Mouse (Mus musculus): ENCODE measurements at regions not wholly inside any gene's neighbourhood (a gene's known extent, or its start where the extent isn't known, plus 50 kb on each side); places are given as distances from the start of the nearest gene placed in this dataset.
"Not testable (repeated sequence)": the region's sequence is repeated elsewhere in the genome, so short reads cannot be mapped to it uniquely, and the experiment has no call there.

- H3K4me1 ChIP-seq (ENCODE audit: control insufficient read depth, insufficient read depth, low read length) = peaks cover 31% of the 10 kb centered on the region
- TF ChIP-seq CTCF (IDR thresholded peaks at IDR 0.05; ENCODE audit: low read depth, low read length) = no peak
- TF ChIP-seq POLR2A (IDR thresholded peaks at IDR 0.05; ENCODE audit: borderline replicate concordance, low read depth, low read length) = no peak
- H3K27ac ChIP-seq (ENCODE audit: insufficient read depth, low read depth, low read length) = peak overlapping the region; percentile 87
- H3K4me3 ChIP-seq (ENCODE audit: insufficient read depth, low read length) = no peak overlapping the region
Measured at GRCm38 (mm10) chr5:96898120-96898672, 99.3 kb upstream of the Bmp2k start.

GRCm38 (mm10) chr5:96898695-96899094 lies 98.8 kb upstream of the Bmp2k start:
- Histone ChIP-seq H3K27ac (ENCODE audit: insufficient read depth, low read depth, low read length) (peak overlapping the region; percentile 59), H3K4me1 (ENCODE audit: control insufficient read depth, insufficient read depth, low read length) (peaks cover 31% of the 10 kb centered on the region), H3K4me3 (ENCODE audit: insufficient read depth, low read length) (no peak overlapping the region)
- TF ChIP-seq CTCF (IDR thresholded peaks at IDR 0.05; ENCODE audit: low read depth, low read length) (no peak), POLR2A (IDR thresholded peaks at IDR 0.05; ENCODE audit: borderline replicate concordance, low read depth, low read length) (no peak)

GRCm38 (mm10) chr5:96905572-96906271 lies 91.8 kb upstream of the Bmp2k start:
- TF ChIP-seq POLR2A (IDR thresholded peaks at IDR 0.05; ENCODE audit: borderline replicate concordance, low read depth, low read length) = no peak
- TF ChIP-seq CTCF (IDR thresholded peaks at IDR 0.05; ENCODE audit: low read depth, low read length) = no peak
- Histone ChIP-seq H3K4me1 (ENCODE audit: control insufficient read depth, insufficient read depth, low read length) (peaks cover 26% of the 10 kb centered on the region), H3K27ac (ENCODE audit: insufficient read depth, low read depth, low read length) (no peak overlapping the region)

GRCm38 (mm10) chr5:96908371-96908770 lies 89.1 kb upstream of the Bmp2k start:
- not testable (repeated sequence) for H3K4me3 ChIP-seq (ENCODE audit: insufficient read depth, low read length); H3K27ac ChIP-seq (ENCODE audit: insufficient read depth, low read depth, low read length)
- H3K4me1 ChIP-seq (ENCODE audit: control insufficient read depth, insufficient read depth, low read length) = peaks cover 37% of the 10 kb centered on the region

More at GRCm38 (mm10) chr5:96905572-96906271, 91.8 kb upstream of the Bmp2k start:
- no peak overlapping the region for H3K4me3 ChIP-seq (ENCODE audit: insufficient read depth, low read length)

GRCm38 (mm10) chr5:96909218-96909617 lies 88.3 kb upstream of the Bmp2k start:
- H3K4me3 ChIP-seq (ENCODE audit: insufficient read depth, low read length) = no peak overlapping the region
- no peak for TF ChIP-seq CTCF (IDR thresholded peaks at IDR 0.05; ENCODE audit: low read depth, low read length)
- no peak for TF ChIP-seq POLR2A (IDR thresholded peaks at IDR 0.05; ENCODE audit: borderline replicate concordance, low read depth, low read length)
- H3K27ac ChIP-seq (ENCODE audit: insufficient read depth, low read depth, low read length) = peak overlapping the region; percentile 73
- peaks cover 46% of the 10 kb centered on the region for H3K4me1 ChIP-seq (ENCODE audit: control insufficient read depth, insufficient read depth, low read length)

- H3K27ac ChIP-seq (ENCODE audit: insufficient read depth, low read depth, low read length) = peak overlapping the region; percentile 96
- peak overlapping the region; percentile 21; the same call in 1 of the 2 replicates for H3K4me3 ChIP-seq (ENCODE audit: insufficient read depth, low read length)
- peaks cover 66% of the 10 kb centered on the region for H3K4me1 ChIP-seq (ENCODE audit: control insufficient read depth, insufficient read depth, low read length)
- no peak for TF ChIP-seq POLR2A (IDR thresholded peaks at IDR 0.05; ENCODE audit: borderline replicate concordance, low read depth, low read length)
- TF ChIP-seq CTCF (IDR thresholded peaks at IDR 0.05; ENCODE audit: low read depth, low read length) = no peak
Measured at GRCm38 (mm10) chr5:96911550-96912253, 85.8 kb upstream of the Bmp2k start.

- TF ChIP-seq POLR2A (IDR thresholded peaks at IDR 0.05; ENCODE audit: borderline replicate concordance, low read depth, low read length) (no peak), CTCF (IDR thresholded peaks at IDR 0.05; ENCODE audit: low read depth, low read length) (no peak)
- H3K4me1 ChIP-seq (ENCODE audit: control insufficient read depth, insufficient read depth, low read length) = peaks cover 63% of the 10 kb centered on the region
- peak overlapping the region; percentile 21; the same call in 1 of the 2 replicates for H3K4me3 ChIP-seq (ENCODE audit: insufficient read depth, low read length)
- peak overlapping the region; percentile 96 for H3K27ac ChIP-seq (ENCODE audit: insufficient read depth, low read depth, low read length)
Measured at GRCm38 (mm10) chr5:96912254-96912635, 85.2 kb upstream of the Bmp2k start.

GRCm38 (mm10) chr5:96912781-96913180 lies 84.7 kb upstream of the Bmp2k start:
- peaks cover 63% of the 10 kb centered on the region for H3K4me1 ChIP-seq (ENCODE audit: control insufficient read depth, insufficient read depth, low read length)
- no peak for TF ChIP-seq CTCF (IDR thresholded peaks at IDR 0.05; ENCODE audit: low read depth, low read length)
- TF ChIP-seq POLR2A (IDR thresholded peaks at IDR 0.05; ENCODE audit: borderline replicate concordance, low read depth, low read length) = no peak
- no peak overlapping the region for H3K4me3 ChIP-seq (ENCODE audit: insufficient read depth, low read length)
- H3K27ac ChIP-seq (ENCODE audit: insufficient read depth, low read depth, low read length) = peak overlapping the region; percentile 96

GRCm38 (mm10) chr5:96913711-96914110 lies 83.8 kb upstream of the Bmp2k start:
- no peak for TF ChIP-seq CTCF (IDR thresholded peaks at IDR 0.05; ENCODE audit: low read depth, low read length)
- TF ChIP-seq POLR2A (IDR thresholded peaks at IDR 0.05; ENCODE audit: borderline replicate concordance, low read depth, low read length) = no peak
- Histone ChIP-seq H3K27ac (ENCODE audit: insufficient read depth, low read depth, low read length) (peak overlapping the region; percentile 96), H3K4me1 (ENCODE audit: control insufficient read depth, insufficient read depth, low read length) (peaks cover 63% of the 10 kb centered on the region), H3K4me3 (ENCODE audit: insufficient read depth, low read length) (no peak overlapping the region)
